Mouse (Mus musculus): ENCODE measurements around the gene Tcp1.

DNA sequence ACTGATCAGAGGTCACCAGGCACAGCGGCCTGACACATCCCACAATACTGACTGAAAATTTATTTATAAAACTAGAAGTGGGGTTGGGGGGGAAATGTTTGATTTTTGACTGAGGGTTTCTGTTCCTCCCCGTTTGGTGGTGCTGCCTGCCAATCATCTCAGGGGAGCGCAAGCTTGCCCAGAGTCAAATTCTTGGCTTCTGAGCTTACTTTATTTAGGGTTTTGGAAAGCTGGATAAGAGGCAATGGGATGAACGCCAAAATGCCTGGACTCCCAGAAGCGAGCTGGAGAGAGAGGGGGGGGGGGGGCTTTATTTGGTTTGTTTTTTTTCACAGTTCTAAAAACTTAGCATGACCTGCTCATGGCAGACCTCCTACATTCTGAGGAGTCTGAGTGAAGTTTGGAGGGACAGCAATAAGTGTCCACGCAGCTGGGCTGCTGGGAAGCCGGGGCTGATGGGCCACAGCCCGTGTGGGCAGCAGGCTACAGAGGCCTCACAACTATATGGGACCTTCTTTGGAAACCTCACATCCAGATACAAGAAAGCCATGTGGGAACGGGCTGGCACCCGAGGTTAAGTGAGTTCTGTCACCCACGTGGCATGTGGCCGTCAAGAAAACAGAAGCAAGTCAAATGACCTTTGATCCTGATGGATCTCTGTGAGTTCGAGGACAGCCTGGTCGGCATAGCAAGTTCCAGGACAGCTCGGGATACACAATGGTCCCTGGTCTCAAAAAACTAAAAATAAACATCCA, 28.3 kb upstream of the Tcp1 start:
- TF ChIP-seq POLR2A (IDR thresholded peaks at IDR 0.05; ENCODE audit: borderline replicate concordance, control insufficient read depth, low read depth, low read length): no peak
- TF ChIP-seq CTCF (IDR thresholded peaks at IDR 0.05; ENCODE audit: control insufficient read depth, insufficient read depth, low read length): no peak
